Mouse (Mus musculus): ENCODE data around the gene Aldh3b2.

Gene Aldh3b2

DNA sequence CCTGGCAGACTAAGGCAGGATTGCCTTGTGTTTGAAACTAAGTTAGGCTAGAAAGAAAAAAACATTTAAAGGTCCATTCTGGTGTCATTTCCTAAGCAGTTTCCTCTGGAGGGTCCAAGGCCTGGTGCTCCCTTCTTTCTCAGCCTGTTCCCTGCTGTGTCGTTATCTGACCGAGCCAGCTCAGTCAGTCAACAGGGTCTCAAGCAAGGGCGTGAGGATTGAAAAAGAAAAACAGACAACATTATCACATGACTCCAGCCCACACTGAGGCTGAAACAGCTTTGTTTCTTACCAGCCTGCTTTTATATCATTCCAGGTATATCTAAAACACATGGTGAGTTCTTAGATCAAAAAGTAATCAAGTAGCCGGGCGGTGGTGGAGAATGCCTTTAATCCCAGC lies 43.5 kb downstream of the Aldh3b2 start:
- DNase-seq: no peak

DNA sequence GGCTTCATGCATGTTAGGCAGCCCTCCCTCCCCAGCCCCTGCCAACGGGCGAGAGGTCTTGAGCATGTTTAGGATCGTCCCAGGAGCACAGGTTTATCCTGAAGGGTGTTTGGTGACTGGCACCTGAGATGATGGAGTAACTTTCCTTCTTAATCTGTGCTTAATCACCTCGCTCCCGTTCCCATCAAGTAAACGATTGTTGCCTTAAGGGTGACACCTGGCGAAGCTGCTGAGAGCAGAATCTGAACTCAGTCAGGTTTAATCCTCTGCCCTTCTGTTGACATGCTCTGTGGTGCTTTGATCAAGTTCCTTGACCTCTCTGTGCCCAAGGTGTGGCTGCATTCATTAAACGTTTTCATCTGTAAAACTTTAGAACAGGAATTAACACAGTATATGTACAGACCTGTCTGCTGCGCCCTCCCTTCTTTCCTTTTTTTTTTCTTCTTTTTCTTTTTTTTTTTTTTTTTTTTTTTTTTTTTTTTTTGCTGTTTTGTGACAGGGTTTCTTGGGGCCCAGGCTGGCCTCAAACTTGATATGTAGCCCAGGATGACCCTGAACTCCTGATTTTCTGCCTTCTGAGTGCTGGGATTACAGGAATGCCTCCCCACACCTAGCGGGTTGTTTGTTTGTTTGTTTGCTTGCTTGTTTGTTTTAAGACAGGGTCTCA lies 45.9 kb downstream of the Aldh3b2 start:
- no peak for DNase-seq

DNA sequence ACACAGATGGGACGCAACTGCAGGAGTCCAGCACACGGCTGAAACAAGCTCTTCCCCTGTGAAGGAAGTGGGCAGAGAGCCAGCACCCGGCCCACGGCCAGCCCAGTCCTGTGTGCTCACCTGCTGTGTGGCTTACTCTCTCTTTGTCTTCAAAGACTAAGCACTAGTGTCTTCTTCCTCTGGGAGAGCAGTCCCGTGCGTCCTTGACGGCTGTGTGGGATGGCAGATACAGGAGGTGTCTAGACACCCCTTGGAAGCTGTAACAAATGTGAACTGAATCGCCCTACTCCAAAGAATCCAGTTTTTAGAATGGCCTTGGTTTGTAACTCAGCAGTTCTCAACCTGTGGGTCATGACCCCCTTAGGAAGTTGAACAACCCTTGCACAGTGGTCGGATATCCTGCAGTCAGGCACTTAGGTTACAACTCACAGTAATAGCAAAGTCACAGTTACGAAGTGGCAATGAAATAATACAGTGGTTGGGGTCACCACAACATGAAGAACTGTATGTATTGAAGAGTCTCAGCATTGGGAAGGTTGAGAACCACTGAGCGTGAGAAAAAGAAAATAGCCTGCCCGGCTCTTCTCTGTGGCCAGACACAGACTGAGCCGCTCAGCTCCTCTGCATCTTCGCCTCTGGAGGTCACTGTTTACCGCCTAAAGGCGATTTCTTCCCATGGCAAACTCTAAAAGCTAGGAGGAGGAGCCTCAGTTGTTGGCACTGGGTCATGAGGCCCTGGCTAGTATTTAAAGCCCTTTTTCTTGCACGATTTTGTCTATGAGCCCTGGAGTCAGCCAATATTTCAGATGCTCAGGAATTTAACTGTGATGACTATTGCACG lies 46.8 kb downstream of the Aldh3b2 start:
- DNase-seq: peak; percentile 83 to 89

DNA sequence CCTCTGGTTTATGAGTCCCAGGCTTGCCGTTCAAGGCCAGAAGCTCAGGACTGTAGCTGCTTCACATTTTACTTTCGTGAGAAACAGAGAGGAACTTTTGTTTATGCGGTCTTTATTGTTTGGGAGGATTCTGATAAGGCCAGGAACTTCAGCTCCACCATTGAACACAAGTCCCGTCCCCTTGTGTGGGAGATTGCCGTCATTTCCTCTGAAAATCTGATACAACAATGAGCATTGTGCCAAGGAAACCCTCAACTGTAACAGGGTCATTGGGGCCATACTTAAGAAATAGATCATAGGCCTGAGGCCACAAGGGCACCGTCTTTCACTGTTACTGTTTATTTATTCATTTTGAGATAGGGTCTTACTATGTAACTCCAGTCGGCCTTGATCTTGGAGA lies 51.1 kb downstream of the Aldh3b2 start:
- DNase-seq: no peak

DNA sequence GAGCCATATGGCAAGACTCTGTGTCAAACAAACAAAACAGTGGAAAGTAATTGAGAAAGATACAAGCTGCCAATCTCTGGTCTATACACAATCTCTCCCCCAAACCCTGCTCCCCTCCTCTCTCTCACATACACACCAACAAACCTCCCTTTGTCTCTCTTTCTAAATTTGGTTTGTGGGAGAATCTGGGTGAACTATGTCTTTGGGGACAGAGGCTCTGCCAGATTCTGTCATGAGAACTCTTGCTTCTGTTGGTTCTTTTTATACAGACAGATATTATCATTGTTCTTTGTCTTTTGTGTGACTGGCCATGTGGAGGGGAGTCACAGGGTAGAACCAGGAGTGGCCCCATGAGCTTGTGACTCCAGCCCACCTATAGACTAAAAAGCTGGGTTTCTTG lies 55.4 kb downstream of the Aldh3b2 start:
- DNase-seq: no peak

Data from kidney, postnatal 4 days (tissue).